Mouse (Mus musculus): Measurements from ENCODE around the gene Ghr. TPM values are rescaled to one million over a fixed set of nuclear protein-coding genes. Genes with fewer than 3 reads are reported as not detected.

The Ghr gene
- polyA plus RNA-seq, 1 experiment from 2014 or later, result 65.6 TPM

GRCm38 (mm10) chr15:3490868-3491267, 92.4 kb downstream of the Ghr start:
- WGBS (ENCODE audit: insufficient replicate concordance), result 37% methylated on average over 3 of the region's 3 CpGs
- Histone ChIP-seq H3K4me1 (ENCODE audit: insufficient read depth) (no peaks in the 10 kb centered on the region), H3K9me3 (ENCODE audit: low read length) (no peaks in the 10 kb centered on the region), H3K9ac (replicated peaks) (no peak overlapping the region), H3K27me3 (ENCODE audit: insufficient read depth, low read length) (no peaks in the 10 kb centered on the region), H3K36me3 (replicated peaks; ENCODE audit: insufficient read depth, low read length) (0 out of 2 replicates have a peak, but pooled peaks cover 2% of the 10 kb centered on the region), H3K4me2 (ENCODE audit: low read depth, low read length) (no peak overlapping the region), H3K27ac (ENCODE audit: low read depth) (no peak overlapping the region), H3K4me3 (ENCODE audit: low read depth, low read length) (no peak overlapping the region)
- DNase-seq (no peak), ATAC-seq (0 out of 2 replicates have a peak, but pooled peaks have one; percentile 41)
- TF ChIP-seq CTCF (IDR thresholded peaks at IDR 0.05; ENCODE audit: low read depth) (no peak), EP300 (IDR thresholded peaks at IDR 0.05; ENCODE audit: low read depth) (0 out of 2 replicates have a peak, but pooled peaks have one; percentile 11)

- ATAC-seq (no peak), DNase-seq (no peak)
- no peaks in the 10 kb centered on the region for H3K36me3 ChIP-seq (replicated peaks; ENCODE audit: insufficient read depth, low read length)
- no peak for TF ChIP-seq CTCF (IDR thresholded peaks at IDR 0.05; ENCODE audit: low read depth)
- no peak for TF ChIP-seq EP300 (IDR thresholded peaks at IDR 0.05; ENCODE audit: low read depth)
- H3K9ac ChIP-seq (replicated peaks), result no peak overlapping the region
- no peak overlapping the region for H3K27ac ChIP-seq (ENCODE audit: low read depth)
- no peak overlapping the region for H3K4me2 ChIP-seq (ENCODE audit: low read depth, low read length)
- no peaks in the 10 kb centered on the region for H3K27me3 ChIP-seq (ENCODE audit: insufficient read depth, low read length)
- H3K4me3 ChIP-seq (ENCODE audit: low read depth, low read length), result no peak overlapping the region
- WGBS (ENCODE audit: insufficient replicate concordance), result 90% methylated on average over 2 of the region's 2 CpGs
- no peaks in the 10 kb centered on the region for H3K9me3 ChIP-seq (ENCODE audit: low read length)
- no peaks in the 10 kb centered on the region for H3K4me1 ChIP-seq (ENCODE audit: insufficient read depth)
Observed at GRCm38 (mm10) chr15:3490011-3490410, 93.3 kb downstream of the Ghr start.

DNA sequence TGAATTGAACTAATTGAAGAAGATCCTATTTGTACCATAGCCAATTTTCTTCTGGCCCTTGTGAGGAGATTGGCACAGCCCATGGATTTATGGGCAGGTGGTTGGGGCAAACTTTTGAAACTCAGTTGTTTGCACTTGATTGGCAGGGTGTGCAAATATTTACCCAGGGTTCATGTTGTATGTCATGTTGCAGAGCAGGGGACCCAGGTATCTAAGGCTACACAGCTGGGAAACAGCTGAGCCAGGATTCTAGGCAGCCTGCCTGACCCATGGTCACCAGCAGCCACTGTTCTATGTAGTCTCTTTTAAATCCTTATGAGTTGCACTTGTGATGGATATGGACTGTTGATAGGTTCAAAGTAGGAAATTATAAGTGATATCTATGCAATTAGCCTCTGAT, 94.1 kb downstream of the Ghr start:
- TF ChIP-seq EP300 (IDR thresholded peaks at IDR 0.05; ENCODE audit: low read depth) (peak; percentile 14; the same call in 1 of the 2 replicates), CTCF (IDR thresholded peaks at IDR 0.05; ENCODE audit: low read depth) (no peak)
- peak; percentile 80 for ATAC-seq

DNA sequence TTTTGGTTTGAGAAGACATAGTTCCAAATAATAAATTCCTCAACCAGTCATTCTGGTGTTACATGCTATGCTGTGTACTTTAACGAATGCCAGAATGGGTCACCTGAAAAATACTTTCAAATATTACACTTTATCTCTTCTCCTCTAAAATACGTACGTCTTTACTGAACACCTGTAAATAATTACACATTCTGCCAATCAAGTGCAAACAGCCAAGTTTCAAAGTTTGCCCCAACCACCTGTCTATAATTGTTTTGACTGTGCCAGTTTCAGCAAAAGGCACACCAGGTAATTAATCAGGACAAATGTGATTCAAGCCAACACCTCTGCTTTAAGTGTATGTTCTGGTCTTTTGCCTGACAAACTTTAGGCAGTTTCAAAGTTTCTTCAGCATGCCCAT, 94.7 kb downstream of the Ghr start:
- no peak overlapping the region for H3K4me2 ChIP-seq (ENCODE audit: low read depth, low read length)
- TF ChIP-seq CTCF (IDR thresholded peaks at IDR 0.05; ENCODE audit: low read depth), result no peak
- TF ChIP-seq EP300 (IDR thresholded peaks at IDR 0.05; ENCODE audit: low read depth), result no peak
- H3K4me1 ChIP-seq (ENCODE audit: insufficient read depth), result no peaks in the 10 kb centered on the region
- no peaks in the 10 kb centered on the region for H3K36me3 ChIP-seq (replicated peaks; ENCODE audit: insufficient read depth, low read length)
- no peak overlapping the region for H3K27ac ChIP-seq (ENCODE audit: low read depth)
- WGBS (ENCODE audit: insufficient replicate concordance), result 62% methylated on average over 3 of the region's 3 CpGs
- no peak overlapping the region for H3K9ac ChIP-seq (replicated peaks)
- no peaks in the 10 kb centered on the region for H3K9me3 ChIP-seq (ENCODE audit: low read length)
- DNase-seq (no peak), ATAC-seq (no peak)
- no peaks in the 10 kb centered on the region for H3K27me3 ChIP-seq (ENCODE audit: insufficient read depth, low read length)
- H3K4me3 ChIP-seq (ENCODE audit: low read depth, low read length), result no peak overlapping the region

More for the DNA sequence above, 94.1 kb downstream of the Ghr start:
- DNase-seq, result peak; percentile 26
- Histone ChIP-seq H3K4me1 (ENCODE audit: insufficient read depth) (no peaks in the 10 kb centered on the region), H3K4me3 (ENCODE audit: low read depth, low read length) (no peak overlapping the region), H3K27me3 (ENCODE audit: insufficient read depth, low read length) (no peaks in the 10 kb centered on the region), H3K4me2 (ENCODE audit: low read depth, low read length) (no peak overlapping the region), H3K9me3 (ENCODE audit: low read length) (no peaks in the 10 kb centered on the region), H3K36me3 (replicated peaks; ENCODE audit: insufficient read depth, low read length) (no peaks in the 10 kb centered on the region), H3K9ac (replicated peaks) (no peak overlapping the region), H3K27ac (ENCODE audit: low read depth) (no peak overlapping the region)

GRCm38 (mm10) chr15:3486691-3487090, 96.6 kb downstream of the Ghr start:
- Histone ChIP-seq H3K4me1 (ENCODE audit: insufficient read depth) (no peaks in the 10 kb centered on the region), H3K27ac (ENCODE audit: low read depth) (no peak overlapping the region), H3K4me2 (ENCODE audit: low read depth, low read length) (no peak overlapping the region), H3K4me3 (ENCODE audit: low read depth, low read length) (no peak overlapping the region), H3K36me3 (replicated peaks; ENCODE audit: insufficient read depth, low read length) (no peaks in the 10 kb centered on the region), H3K9ac (replicated peaks) (no peak overlapping the region), H3K9me3 (ENCODE audit: low read length) (no peaks in the 10 kb centered on the region), H3K27me3 (ENCODE audit: insufficient read depth, low read length) (no peaks in the 10 kb centered on the region)
- no peak for TF ChIP-seq CTCF (IDR thresholded peaks at IDR 0.05; ENCODE audit: low read depth)
- no peak for TF ChIP-seq EP300 (IDR thresholded peaks at IDR 0.05; ENCODE audit: low read depth)
- ATAC-seq (no peak), DNase-seq (no peak)
- WGBS (ENCODE audit: insufficient replicate concordance), result 84% methylated on average over 5 of the region's 5 CpGs

DNA sequence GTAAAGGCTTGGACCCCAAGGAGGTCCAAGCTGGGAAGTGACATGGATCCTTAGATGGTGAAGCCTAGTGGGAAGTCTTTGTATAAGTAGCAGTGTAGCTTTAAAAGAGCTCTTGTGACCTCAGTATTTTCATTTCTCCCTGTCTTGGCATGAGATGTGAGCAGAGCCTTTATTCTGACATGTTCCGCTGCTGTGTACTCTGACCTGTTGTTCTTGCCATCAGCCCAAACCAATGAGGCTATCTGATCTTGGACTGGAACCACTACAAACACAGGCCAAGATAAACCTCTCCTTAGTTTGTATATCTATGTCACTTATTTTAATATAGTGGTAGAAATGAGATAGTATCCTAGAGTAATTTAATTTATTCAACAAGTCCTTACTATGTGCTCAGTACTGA, 97.9 kb downstream of the Ghr start:
- H3K4me2 ChIP-seq (ENCODE audit: low read depth, low read length), result no peak overlapping the region
- TF ChIP-seq EP300 (IDR thresholded peaks at IDR 0.05; ENCODE audit: low read depth), result no peak
- no peak for TF ChIP-seq CTCF (IDR thresholded peaks at IDR 0.05; ENCODE audit: low read depth)
- no peak overlapping the region for H3K27ac ChIP-seq (ENCODE audit: low read depth)
- no peaks in the 10 kb centered on the region for H3K9me3 ChIP-seq (ENCODE audit: low read length)
- no peak overlapping the region for H3K4me3 ChIP-seq (ENCODE audit: low read depth, low read length)
- ATAC-seq (peak; percentile 43; the same call in 1 of the 2 replicates), DNase-seq (no peak)
- no peaks in the 10 kb centered on the region for H3K36me3 ChIP-seq (replicated peaks; ENCODE audit: insufficient read depth, low read length)
- WGBS (ENCODE audit: insufficient replicate concordance), result 76% methylated on average over 1 of the region's 1 CpGs
- H3K9ac ChIP-seq (replicated peaks), result no peak overlapping the region
- no peaks in the 10 kb centered on the region for H3K4me1 ChIP-seq (ENCODE audit: insufficient read depth)
- no peaks in the 10 kb centered on the region for H3K27me3 ChIP-seq (ENCODE audit: insufficient read depth, low read length)

DNA sequence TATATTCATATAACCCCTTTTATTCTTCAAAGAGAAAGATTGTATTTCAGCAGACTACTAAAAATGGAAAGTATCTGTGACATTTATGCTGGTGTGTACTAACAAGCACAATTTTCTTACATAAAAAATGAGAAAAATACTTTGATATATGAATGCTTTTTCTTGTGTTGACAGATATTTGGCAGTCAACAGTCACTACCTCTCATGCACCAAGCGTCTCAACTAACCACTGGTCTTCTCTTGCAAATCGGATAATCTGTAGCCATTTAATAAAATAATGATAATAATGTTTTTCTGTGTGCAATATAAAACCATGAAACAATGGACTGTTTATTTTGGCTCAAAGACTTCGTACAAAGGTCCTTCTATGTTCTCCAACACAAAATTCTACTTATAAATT, 99.8 kb downstream of the Ghr start:
- WGBS (ENCODE audit: insufficient replicate concordance), result 65% methylated on average over 3 of the region's 3 CpGs
- no peak overlapping the region for H3K27ac ChIP-seq (ENCODE audit: low read depth)
- H3K9me3 ChIP-seq (ENCODE audit: low read length), result no peaks in the 10 kb centered on the region
- H3K36me3 ChIP-seq (replicated peaks; ENCODE audit: insufficient read depth, low read length), result no peaks in the 10 kb centered on the region
- H3K4me1 ChIP-seq (ENCODE audit: insufficient read depth), result no peaks in the 10 kb centered on the region
- no peak for DNase-seq
- H3K4me3 ChIP-seq (ENCODE audit: low read depth, low read length), result no peak overlapping the region
- ATAC-seq, result no peak
- TF ChIP-seq EP300 (IDR thresholded peaks at IDR 0.05; ENCODE audit: low read depth) (no peak), CTCF (IDR thresholded peaks at IDR 0.05; ENCODE audit: low read depth) (no peak)
- no peaks in the 10 kb centered on the region for H3K27me3 ChIP-seq (ENCODE audit: insufficient read depth, low read length)
- H3K4me2 ChIP-seq (ENCODE audit: low read depth, low read length), result no peak overlapping the region
- no peak overlapping the region for H3K9ac ChIP-seq (replicated peaks)
